Mouse (Mus musculus) midbrain, embryonic 14.5 days (tissue): Measurements from ENCODE around the gene Mrpl35. TPM values are rescaled to one million over a fixed set of nuclear protein-coding genes. Genes with fewer than 3 reads are reported as not detected.

Experiments
- ATAC-seq: fragments of 200-750 bp; cut with Nextera tagmentation; 2 replicates; pipeline ENCODE4 v1.8.0; 2017; ENCODE audit warnings: moderate number of reproducible peaks, moderate library complexity; ENCODE audit not compliant: low FRiP score, low TSS enrichment
- DNase-seq: peaks from one replicate; pipeline ENCODE4 v3.0.0-alpha.2; 2015
- H3K27ac ChIP-seq: fragments of 300-500 bp; sonication (generic); replicated peaks from 2 replicates; pipeline ENCODE4 v1.5.1; 2014; ENCODE audit warnings: mild to moderate bottlenecking, low read depth, low read length, moderate library complexity
- H3K27me3 ChIP-seq: fragments of 300-500 bp; sonication (generic); 2 replicates; pipeline ENCODE4 v1.6.1; 2014; ENCODE audit warnings: low read length, control low read depth, mixed read lengths; ENCODE audit not compliant: control insufficient read depth, insufficient read depth
- H3K36me3 ChIP-seq: fragments of 300-500 bp; sonication (generic); 2 replicates; pipeline ENCODE4 v1.6.1; 2014; ENCODE audit warnings: low read length, control low read depth; ENCODE audit not compliant: control insufficient read depth, insufficient read depth
- H3K4me1 ChIP-seq: fragments of 300-500 bp; sonication (generic); 2 replicates; pipeline ENCODE4 v1.6.1; 2014; ENCODE audit warnings: mild to moderate bottlenecking, antibody characterized with exemption, low read length, control low read depth; ENCODE audit not compliant: control insufficient read depth, insufficient read depth
- H3K4me2 ChIP-seq: fragments of 300-500 bp; sonication (generic); 2 replicates; pipeline ENCODE4 v1.6.1; 2014; ENCODE audit warnings: mild to moderate bottlenecking, low read length, moderate library complexity
- H3K4me3 ChIP-seq: fragments of 300-500 bp; sonication (generic); replicated peaks from 2 replicates; pipeline ENCODE4 v1.5.1; 2014; ENCODE audit warnings: low read depth, low read length
- H3K9ac ChIP-seq: fragments of 300-500 bp; sonication (generic); replicated peaks from 2 replicates; pipeline ENCODE4 v1.6.1; 2014; ENCODE audit warnings: mild to moderate bottlenecking, low read length, moderate library complexity
- H3K9me3 ChIP-seq: fragments of 300-500 bp; sonication (generic); 2 replicates; pipeline ENCODE4 v1.6.1; 2016; ENCODE audit warnings: low read length, control low read depth, mixed read lengths; ENCODE audit not compliant: control insufficient read depth
- WGBS: fragments of 180-500 bp; shearing (Covaris S2); extraction: QIAGEN DNeasy Blood & Tissue Kit; methylation state at CpG from one replicate; pipeline ENCODE4 v1.1.7; 2014; 5-methylcytosine and 5-hydroxymethylcytosine counted together
- polyA plus RNA-seq: library from polyadenylated mRNA; unstranded; fragments of >200 nt; fragmentation: Nextera tagmentation; extraction: Ambion mirVana; gene quantifications from 2 replicates; pipeline ENCODE4 v1.2.1, GENCODE M21; 2014

Mrpl35 gene
- polyA plus RNA-seq, 1 experiment from 2014 or later: 41.1 TPM

DNA sequence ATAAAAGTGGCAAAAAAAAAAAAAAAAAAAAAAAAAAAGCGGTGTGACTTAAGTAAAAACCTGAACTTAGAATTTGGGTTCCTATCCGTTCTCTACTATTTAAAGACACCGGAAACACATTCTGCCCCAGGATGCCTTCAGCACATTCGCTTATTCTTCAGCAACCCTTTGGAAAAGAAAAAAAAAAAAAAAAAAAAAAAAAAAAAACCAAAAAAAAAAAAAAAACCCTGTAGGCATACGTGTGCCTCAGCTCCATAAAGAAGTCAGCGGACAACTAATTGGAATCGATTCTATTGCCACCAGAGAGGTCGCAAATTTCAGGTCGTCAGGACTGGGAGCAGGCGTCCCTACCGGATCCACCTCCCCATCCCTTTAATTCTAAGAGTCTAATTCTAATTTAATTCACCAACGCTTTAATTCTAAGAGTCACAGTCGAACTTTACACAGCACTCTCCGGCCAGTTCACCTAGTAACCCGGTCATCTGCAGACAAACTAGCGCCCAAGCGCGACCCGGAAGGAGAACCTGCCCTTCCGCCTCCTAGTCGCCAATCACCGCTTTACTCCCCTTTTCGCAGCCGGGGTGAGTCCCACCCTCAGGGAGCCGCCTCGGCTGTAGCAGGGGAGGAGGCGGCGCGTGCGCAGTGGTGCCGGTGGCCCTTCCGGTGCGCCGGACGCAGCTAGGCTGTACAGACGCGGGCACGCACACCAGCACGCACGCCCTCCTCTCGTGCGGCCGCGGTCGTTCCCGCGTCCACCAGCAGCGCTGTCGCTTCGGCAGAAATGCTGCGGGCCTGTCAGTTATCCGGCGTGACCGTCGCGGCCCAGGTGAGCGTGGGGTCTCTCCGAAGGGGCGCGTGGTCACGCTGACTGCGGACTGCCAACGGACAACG, 4.2 kb upstream of the Mrpl35 start, which contains the start of gene Immt:
Gene Immt, plus strand, starts transcription at position 642 of the 891 bp plus-strand sequence.
- Histone ChIP-seq H3K9ac (peak within 1 kb of the TSS; percentile 88), H3K4me2 (peak within 1 kb of the TSS; percentile 82), H3K9me3 (no peaks in the 10 kb centered on the region), H3K4me1 (peaks cover 13% of the 10 kb centered on the region; the same call in 1 of the 2 replicates), H3K36me3 (0 out of 2 replicates have a peak, but pooled peaks cover 3% of the 10 kb centered on the region), H3K27ac (peak within 1 kb of the TSS; percentile 95), H3K4me3 (peak within 1 kb of the TSS; percentile 99), H3K27me3 (no peaks in the 10 kb centered on the region)
- DNase-seq: peak; percentile 99
- peak; percentile 100 for ATAC-seq
- under 1% methylated on average over 64 of the region's 64 CpGs for WGBS

DNA sequence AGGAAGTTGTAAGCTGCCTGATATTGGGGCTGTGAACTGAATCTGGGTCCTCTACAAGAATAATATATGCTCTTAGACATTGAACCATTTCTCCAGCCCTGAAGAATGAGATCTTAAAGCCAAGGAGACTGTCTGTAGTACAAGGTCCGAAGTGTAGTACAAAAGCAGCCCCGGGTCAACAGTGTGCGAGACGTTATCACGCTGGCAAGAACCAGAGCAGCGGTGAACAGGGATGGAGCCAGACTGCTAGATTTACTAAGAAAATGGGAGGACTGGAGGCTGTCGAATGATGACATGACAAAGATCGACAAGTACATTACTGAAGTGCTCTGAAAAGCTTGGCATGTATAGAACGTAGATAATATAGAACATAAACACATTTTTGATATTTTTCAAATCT, 3.0 kb upstream of the Mrpl35 start:
- 89% methylated on average over 9 of the region's 9 CpGs for WGBS
- Histone ChIP-seq H3K27ac (no peak overlapping the region), H3K4me3 (no peak overlapping the region), H3K9me3 (no peaks in the 10 kb centered on the region), H3K4me1 (peaks cover 13% of the 10 kb centered on the region; the same call in 1 of the 2 replicates), H3K9ac (no peak overlapping the region), H3K27me3 (no peaks in the 10 kb centered on the region), H3K36me3 (0 out of 2 replicates have a peak, but pooled peaks cover 3% of the 10 kb centered on the region), H3K4me2 (no peak overlapping the region)
- ATAC-seq (no peak), DNase-seq (no peak)

DNA sequence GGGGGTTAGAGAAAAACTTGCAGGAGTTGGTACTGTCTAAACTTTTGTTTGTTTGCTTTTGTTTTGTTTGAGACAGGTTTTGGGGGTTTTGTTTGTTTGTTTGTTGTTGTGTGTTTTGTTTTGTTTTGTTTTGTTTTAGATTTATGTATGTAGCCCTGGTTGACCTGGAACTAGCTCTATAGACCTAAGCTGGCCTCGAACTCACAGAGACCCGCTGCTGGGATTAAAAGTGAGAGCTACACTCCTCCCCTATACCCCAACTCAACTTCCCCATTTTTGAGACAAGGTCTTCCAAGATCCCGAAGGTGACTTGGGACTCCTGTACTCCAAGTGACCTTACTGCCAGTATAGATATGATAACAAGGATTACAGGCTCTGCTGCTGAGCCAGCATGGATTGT, 2.8 kb downstream of the Mrpl35 start:
- H3K4me3 ChIP-seq: peak overlapping the region; percentile 53
- 31% methylated on average over 3 of the region's 3 CpGs for WGBS
- H3K27me3 ChIP-seq: no peaks in the 10 kb centered on the region
- peak overlapping the region; percentile 52 for H3K4me2 ChIP-seq
- no peaks in the 10 kb centered on the region for H3K9me3 ChIP-seq
- ATAC-seq: 0 out of 2 replicates have a peak, but pooled peaks have one; percentile 48
- peaks cover 6% of the 10 kb centered on the region; the same call in 1 of the 2 replicates for H3K4me1 ChIP-seq
- DNase-seq: no peak
- no peak overlapping the region for H3K27ac ChIP-seq
- no peaks in the 10 kb centered on the region for H3K36me3 ChIP-seq
- no peak overlapping the region for H3K9ac ChIP-seq

DNA sequence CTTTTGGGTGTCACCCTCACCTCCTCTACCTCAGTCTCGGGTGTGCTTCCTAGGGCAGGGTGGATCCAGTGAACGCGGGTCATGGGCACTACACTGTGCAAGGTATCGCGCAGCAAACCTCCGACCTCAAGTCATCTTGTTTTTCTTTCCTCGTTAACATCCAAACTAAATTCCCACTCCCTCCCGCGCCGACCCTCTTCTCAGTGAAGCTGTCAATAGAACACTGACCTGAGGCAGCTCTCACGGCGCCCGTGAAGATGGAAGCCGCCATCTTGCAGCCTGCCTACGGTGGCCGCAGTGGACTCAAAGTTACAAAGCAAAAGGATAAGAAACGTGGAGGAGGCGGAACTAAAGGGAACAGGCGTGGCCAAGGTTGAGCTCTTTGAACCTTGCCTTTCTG, 3.3 kb downstream of the Mrpl35 start:
- Histone ChIP-seq H3K36me3 (0 out of 2 replicates have a peak, but pooled peaks cover 1% of the 10 kb centered on the region), H3K4me2 (peak overlapping the region; percentile 52), H3K9ac (peak overlapping the region; percentile 48; the same call in 1 of the 2 replicates), H3K4me3 (peak overlapping the region; percentile 53), H3K4me1 (peaks cover 6% of the 10 kb centered on the region; the same call in 1 of the 2 replicates), H3K9me3 (no peaks in the 10 kb centered on the region), H3K27ac (0 out of 2 replicates have a peak overlapping the region, but pooled peaks have one; percentile 28), H3K27me3 (no peaks in the 10 kb centered on the region)
- ATAC-seq (peak; percentile 89), DNase-seq (peak; percentile 93)
- under 1% methylated on average over 19 of the region's 19 CpGs for WGBS

DNA sequence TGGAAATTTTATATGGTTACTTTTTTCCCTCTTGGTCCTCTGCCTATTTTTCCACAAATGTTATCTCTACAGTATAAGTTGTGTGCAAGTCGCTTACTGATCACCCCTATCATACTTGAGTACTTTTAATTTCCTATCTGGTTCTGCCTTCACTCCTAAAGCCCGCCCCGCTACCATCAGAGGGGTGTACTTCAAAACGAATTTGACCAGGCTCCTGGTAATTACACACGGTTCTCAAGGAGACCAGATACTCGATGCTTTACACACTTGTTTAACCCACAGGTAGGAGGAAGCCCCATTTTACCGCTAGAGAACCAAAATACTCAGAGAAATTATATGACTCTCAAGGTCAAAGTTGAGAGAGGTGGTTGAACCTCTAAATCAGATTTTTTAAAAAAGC, 3.7 kb downstream of the Mrpl35 start:
- Histone ChIP-seq H3K36me3 (peaks cover 5% of the 10 kb centered on the region), H3K4me1 (peaks cover 6% of the 10 kb centered on the region; the same call in 1 of the 2 replicates), H3K9ac (peak overlapping the region; percentile 48; the same call in 1 of the 2 replicates), H3K27me3 (no peaks in the 10 kb centered on the region), H3K4me3 (peak overlapping the region; percentile 53), H3K4me2 (peak overlapping the region; percentile 52), H3K9me3 (no peaks in the 10 kb centered on the region), H3K27ac (no peak overlapping the region)
- ATAC-seq: peak; percentile 61
- WGBS: 1% methylated on average over 7 of the region's 7 CpGs
- DNase-seq: no peak

DNA sequence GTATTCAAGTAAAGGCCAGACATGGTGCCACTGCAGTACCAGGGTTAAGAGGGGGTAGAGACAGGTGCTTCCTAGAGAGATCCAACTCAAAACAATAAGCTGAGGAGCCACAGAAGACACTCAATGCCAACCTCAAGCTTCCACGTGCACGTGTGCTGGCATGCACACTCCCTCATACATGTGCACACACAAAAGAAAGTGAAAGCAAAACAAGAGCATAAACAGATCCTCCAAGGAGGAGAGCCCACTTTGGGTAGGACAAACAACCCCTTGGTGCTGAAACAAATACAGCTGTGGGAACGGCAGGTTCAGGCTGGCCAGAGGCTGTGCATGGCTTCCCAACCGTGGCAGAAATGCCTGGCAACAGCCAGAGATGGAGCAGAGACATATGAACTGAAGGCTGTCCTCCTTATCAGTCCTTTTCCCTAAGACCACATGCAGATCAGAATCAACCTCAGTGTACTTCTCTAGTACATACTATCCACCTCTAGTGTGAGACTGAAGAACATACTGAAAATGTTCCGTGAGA, 6.9 kb downstream of the Mrpl35 start:
- peaks cover 6% of the 10 kb centered on the region; the same call in 1 of the 2 replicates for H3K4me1 ChIP-seq
- H3K9ac ChIP-seq: no peak overlapping the region
- peaks cover 35% of the 10 kb centered on the region for H3K36me3 ChIP-seq
- ATAC-seq: no peak
- no peaks in the 10 kb centered on the region for H3K9me3 ChIP-seq
- no peak overlapping the region for H3K4me2 ChIP-seq
- no peak for DNase-seq
- H3K27ac ChIP-seq: no peak overlapping the region
- 73% methylated on average over 5 of the region's 5 CpGs for WGBS
- H3K4me3 ChIP-seq: no peak overlapping the region
- no peaks in the 10 kb centered on the region for H3K27me3 ChIP-seq

DNA sequence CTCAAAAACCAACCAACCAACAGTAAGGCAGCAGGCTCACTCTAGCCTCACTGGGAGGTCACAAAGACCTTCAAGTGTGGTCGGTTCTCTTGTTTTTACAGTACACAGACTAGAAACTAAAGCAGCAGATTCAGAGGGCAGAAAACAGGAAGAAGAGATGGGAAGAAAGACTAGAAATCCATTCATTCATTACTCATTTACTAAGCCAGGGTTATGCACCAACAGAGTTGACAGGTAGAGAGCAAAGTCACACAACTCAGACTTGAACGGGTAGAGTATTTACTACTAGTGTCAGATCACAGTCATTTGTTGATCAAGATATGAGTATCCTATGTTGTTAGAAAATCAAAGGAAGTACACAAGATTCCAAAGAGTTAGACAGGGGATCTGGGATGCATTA, 13.9 kb downstream of the Mrpl35 start:
- no peaks in the 10 kb centered on the region for H3K9me3 ChIP-seq
- H3K4me2 ChIP-seq: no peak overlapping the region
- no peak overlapping the region for H3K27ac ChIP-seq
- H3K27me3 ChIP-seq: no peaks in the 10 kb centered on the region
- ATAC-seq: no peak
- no peak overlapping the region for H3K4me3 ChIP-seq
- no peak for DNase-seq
- no peaks in the 10 kb centered on the region for H3K4me1 ChIP-seq
- 88% methylated on average over 2 of the region's 2 CpGs for WGBS
- no peak overlapping the region for H3K9ac ChIP-seq
- H3K36me3 ChIP-seq: peaks cover 71% of the 10 kb centered on the region

DNA sequence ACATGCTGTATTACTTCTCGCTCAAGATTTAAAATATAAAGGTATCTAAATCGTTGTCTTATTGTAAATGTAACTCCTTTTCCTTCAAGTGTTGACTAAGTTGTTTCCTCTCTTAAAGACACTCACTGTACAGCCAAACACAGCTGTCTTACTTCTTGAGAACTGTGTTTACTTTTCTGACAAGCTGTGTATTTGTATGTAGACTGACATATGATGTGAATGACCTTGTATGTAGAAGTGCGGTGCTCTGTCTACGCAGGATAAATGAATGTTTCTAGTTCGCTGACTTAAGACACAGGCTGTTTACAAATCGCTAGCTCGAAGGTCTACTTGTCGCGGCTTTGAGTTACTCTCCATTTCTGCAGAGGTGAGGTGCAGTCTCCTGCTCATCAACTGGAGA, 16.9 kb downstream of the Mrpl35 start:
- H3K4me3 ChIP-seq: no peak overlapping the region
- DNase-seq (no peak), ATAC-seq (no peak)
- WGBS: 94% methylated on average over 9 of the region's 9 CpGs
- H3K27me3 ChIP-seq: no peaks in the 10 kb centered on the region
- H3K27ac ChIP-seq: no peak overlapping the region
- no peaks in the 10 kb centered on the region for H3K4me1 ChIP-seq
- H3K36me3 ChIP-seq: peaks cover 58% of the 10 kb centered on the region
- H3K9me3 ChIP-seq: no peaks in the 10 kb centered on the region
- no peak overlapping the region for H3K9ac ChIP-seq
- H3K4me2 ChIP-seq: no peak overlapping the region
